Mouse (Mus musculus): ENCODE data around the gene Dtx2.
"Not testable (repeated sequence)": the region's sequence is repeated elsewhere in the genome, so short reads cannot be mapped to it uniquely, and the experiment has no call there.

The Dtx2 gene

GRCm38 (mm10) chr5:136061567-136061966 is 67.0 kb downstream of the Dtx2 start:
- DNase-seq (ENCODE audit: low read depth, low spot score): peak; percentile 79

- DNase-seq (ENCODE audit: low read depth, low spot score): no peak
Measured at GRCm38 (mm10) chr5:136063920-136064319, 69.3 kb downstream of the Dtx2 start.

- not testable (repeated sequence) for DNase-seq (ENCODE audit: low read depth, low spot score)
Measured at GRCm38 (mm10) chr5:136066404-136067148, 72.0 kb downstream of the Dtx2 start.

- no peak for DNase-seq (ENCODE audit: low read depth, low spot score)
Measured at GRCm38 (mm10) chr5:136069411-136069810, 74.8 kb downstream of the Dtx2 start.

- DNase-seq (ENCODE audit: low read depth, low spot score): no peak
Measured at GRCm38 (mm10) chr5:136073051-136073450, 78.5 kb downstream of the Dtx2 start.

GRCm38 (mm10) chr5:136073526-136073925 is 78.9 kb downstream of the Dtx2 start:
- DNase-seq (ENCODE audit: low read depth, low spot score): peak; percentile 33

GRCm38 (mm10) chr5:136075076-136075475 is 80.5 kb downstream of the Dtx2 start:
- DNase-seq (ENCODE audit: low read depth, low spot score): no peak

- DNase-seq (ENCODE audit: low read depth, low spot score): no peak
Measured at GRCm38 (mm10) chr5:136076284-136076683, 81.7 kb downstream of the Dtx2 start.

GRCm38 (mm10) chr5:136077001-136077550 is 82.5 kb downstream of the Dtx2 start:
- no peak for DNase-seq (ENCODE audit: low read depth, low spot score)

GRCm38 (mm10) chr5:136078136-136078535 is 83.5 kb downstream of the Dtx2 start:
- DNase-seq (ENCODE audit: low read depth, low spot score): no peak

- peak; percentile 47 for DNase-seq (ENCODE audit: low read depth, low spot score)
Measured at GRCm38 (mm10) chr5:136082345-136082744, 87.7 kb downstream of the Dtx2 start.

All from A20 (cell line).